Mouse (Mus musculus) heart, embryonic 15.5 days (tissue): Measurements from ENCODE around the gene Dop1b. TPM values are rescaled to one million over a fixed set of nuclear protein-coding genes. Genes with fewer than 3 reads are reported as not detected.

Experiments used
- ATAC-seq: fragments of 200-750 bp; cut with Nextera tagmentation; replicated peaks from 2 replicates; pipeline ENCODE4 v1.8.0; 2017; ENCODE audit warnings: low read depth, moderate TSS enrichment; ENCODE audit not compliant: insufficient number of reproducible peaks, insufficient read depth, low FRiP score
- H3K27ac ChIP-seq: fragments of 300-500 bp; sonication (generic); 2 replicates; pipeline ENCODE4 v1.5.1; 2015; ENCODE audit warnings: mild to moderate bottlenecking, inconsistent platforms
- H3K27me3 ChIP-seq: fragments of 300-500 bp; sonication (generic); 2 replicates; pipeline ENCODE4 v1.6.1; 2015; ENCODE audit warnings: inconsistent platforms
- H3K36me3 ChIP-seq: fragments of 300-500 bp; sonication (generic); 2 replicates; pipeline ENCODE4 v1.6.1; 2015; ENCODE audit warnings: mild to moderate bottlenecking, inconsistent platforms
- H3K4me1 ChIP-seq: fragments of 300-500 bp; sonication (generic); replicated peaks from 2 replicates; pipeline ENCODE4 v1.6.1; 2015; ENCODE audit warnings: inconsistent platforms
- H3K4me2 ChIP-seq: fragments of 300-500 bp; sonication (generic); 2 replicates; pipeline ENCODE4 v1.6.1; 2015; ENCODE audit warnings: inconsistent platforms, mild to moderate bottlenecking, moderate library complexity
- H3K4me3 ChIP-seq: fragments of 300-500 bp; sonication (generic); 2 replicates; pipeline ENCODE4 v1.5.1; 2015; ENCODE audit warnings: mild to moderate bottlenecking, inconsistent platforms
- H3K9ac ChIP-seq: fragments of 300-500 bp; sonication (generic); 2 replicates; pipeline ENCODE4 v1.6.1; 2015; ENCODE audit warnings: mild to moderate bottlenecking, inconsistent platforms
- H3K9me3 ChIP-seq: fragments of 300-500 bp; sonication (generic); replicated peaks from 2 replicates; pipeline ENCODE4 v1.6.1; 2016; ENCODE audit warnings: inconsistent platforms
- WGBS: fragments of 180-500 bp; shearing (Covaris S2); methylation state at CpG from one replicate; pipeline ENCODE4 v1.1.7; 2015; ENCODE audit warnings: mixed read lengths; 5-methylcytosine and 5-hydroxymethylcytosine counted together
- polyA plus RNA-seq: library from polyadenylated mRNA; unstranded; fragments of >200 nt; fragmentation: Nextera tagmentation; extraction: Ambion mirVana; gene quantifications from 2 replicates; pipeline ENCODE4 v1.2.1, GENCODE M21; 2015

The Dop1b gene
- polyA plus RNA-seq, 1 experiment from 2014 or later: 8.3 TPM

- Histone ChIP-seq H3K27ac (peak overlapping the region; percentile 96), H3K36me3 (no peaks in the 10 kb centered on the region), H3K4me2 (peak overlapping the region; percentile 69), H3K4me3 (peak overlapping the region; percentile 89), H3K4me1 (peaks cover 24% of the 10 kb centered on the region), H3K27me3 (no peaks in the 10 kb centered on the region), H3K9me3 (no peaks in the 10 kb centered on the region), H3K9ac (peak overlapping the region; percentile 92)
- 2% methylated on average over 47 of the region's 69 CpGs for WGBS
- peak; percentile 44; the same call in 1 of the 2 replicates for ATAC-seq
Measured at GRCm38 (mm10) chr16:93832451-93833276, 121.0 kb downstream of the Dop1b start.

- no peak for ATAC-seq
- Histone ChIP-seq H3K27me3 (no peaks in the 10 kb centered on the region), H3K9me3 (no peaks in the 10 kb centered on the region), H3K4me2 (peak overlapping the region; percentile 69), H3K27ac (peak overlapping the region; percentile 71), H3K4me1 (peaks cover 26% of the 10 kb centered on the region), H3K4me3 (peak overlapping the region; percentile 89), H3K9ac (no peak overlapping the region), H3K36me3 (no peaks in the 10 kb centered on the region)
- 85% methylated on average over 6 of the region's 6 CpGs for WGBS
Measured at GRCm38 (mm10) chr16:93833551-93833950, 121.8 kb downstream of the Dop1b start.

GRCm38 (mm10) chr16:93834076-93834475 lies 122.4 kb downstream of the Dop1b start:
- Histone ChIP-seq H3K9me3 (no peaks in the 10 kb centered on the region), H3K9ac (no peak overlapping the region), H3K4me2 (peak overlapping the region; percentile 69), H3K4me1 (peaks cover 26% of the 10 kb centered on the region), H3K27ac (peak overlapping the region; percentile 71), H3K4me3 (peak overlapping the region; percentile 89), H3K27me3 (no peaks in the 10 kb centered on the region), H3K36me3 (no peaks in the 10 kb centered on the region)
- no peak for ATAC-seq
- WGBS: 44% methylated on average over 2 of the region's 2 CpGs

DNA sequence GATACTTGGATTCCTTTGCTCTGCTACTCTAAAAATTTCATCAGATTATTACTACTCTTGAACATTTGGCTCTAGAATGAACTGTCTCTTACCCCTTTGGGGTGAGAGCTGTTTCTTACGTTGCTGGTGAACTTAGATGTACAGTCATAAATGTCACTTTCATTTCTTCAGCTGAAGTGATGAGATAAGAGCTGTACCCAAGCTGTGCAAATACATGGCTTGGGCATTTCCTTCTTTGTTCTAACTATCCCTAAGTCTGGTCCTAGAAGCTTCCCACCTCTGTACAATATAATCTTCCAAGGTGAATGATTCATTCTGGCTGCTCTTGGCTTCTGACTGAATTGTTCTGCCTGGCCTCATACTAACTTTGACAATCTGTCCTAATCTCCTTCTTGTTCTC lies 127.3 kb downstream of the Dop1b start:
- no peak overlapping the region for H3K27ac ChIP-seq
- no peaks in the 10 kb centered on the region for H3K27me3 ChIP-seq
- peaks cover 16% of the 10 kb centered on the region for H3K4me1 ChIP-seq
- WGBS: 85% methylated on average over 1 of the region's 1 CpGs
- H3K36me3 ChIP-seq: no peaks in the 10 kb centered on the region
- H3K4me2 ChIP-seq: no peak overlapping the region
- no peak overlapping the region for H3K4me3 ChIP-seq
- no peak for ATAC-seq
- H3K9me3 ChIP-seq: no peaks in the 10 kb centered on the region
- H3K9ac ChIP-seq: no peak overlapping the region

DNA sequence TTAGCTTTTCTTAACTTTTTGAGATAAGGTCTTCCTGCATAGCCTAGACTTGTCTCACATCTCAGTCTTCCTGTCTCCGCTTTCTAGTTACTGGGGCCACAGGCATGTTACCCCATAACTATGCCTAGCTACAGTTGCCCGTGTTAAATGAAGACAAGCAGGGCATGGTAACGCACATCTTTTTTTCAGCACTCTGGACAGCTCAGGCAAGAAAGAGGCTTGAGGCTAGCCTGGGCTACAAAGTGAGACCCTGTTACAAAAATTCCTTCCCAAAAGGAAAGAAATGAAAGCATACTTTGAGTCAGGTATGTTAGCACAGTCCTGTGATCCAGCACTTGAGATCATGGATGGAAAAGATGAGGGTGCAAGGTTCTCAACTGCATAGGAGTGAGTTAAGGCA lies 138.8 kb downstream of the Dop1b start:
- Histone ChIP-seq H3K9me3 (no peaks in the 10 kb centered on the region), H3K4me1 (no peaks in the 10 kb centered on the region), H3K4me2 (no peak overlapping the region), H3K36me3 (peaks cover 86% of the 10 kb centered on the region), H3K4me3 (no peak overlapping the region), H3K9ac (no peak overlapping the region), H3K27ac (no peak overlapping the region), H3K27me3 (no peaks in the 10 kb centered on the region)
- WGBS: 89% methylated on average over 3 of the region's 3 CpGs
- ATAC-seq: no peak

- H3K4me1 ChIP-seq: no peaks in the 10 kb centered on the region
- H3K4me3 ChIP-seq: no peak overlapping the region
- no peak overlapping the region for H3K9ac ChIP-seq
- no peak overlapping the region for H3K4me2 ChIP-seq
- no peak for ATAC-seq
- H3K36me3 ChIP-seq: peaks cover 80% of the 10 kb centered on the region
- 79% methylated on average over 4 of the region's 4 CpGs for WGBS
- H3K9me3 ChIP-seq: no peaks in the 10 kb centered on the region
- H3K27ac ChIP-seq: no peak overlapping the region
- H3K27me3 ChIP-seq: no peaks in the 10 kb centered on the region
Measured at GRCm38 (mm10) chr16:93859967-93860366, 148.3 kb downstream of the Dop1b start.

Other genes starting within 250 kb of the Dop1b start
- 5.8 and 8.7 TPM in 2 replicates for gene Setd4, start 107.8 kb upstream of the Dop1b start, polyA plus RNA-seq
- 55.1 and 60.2 TPM in 2 replicates for gene Cbr1, start 106.1 kb upstream of the Dop1b start, polyA plus RNA-seq
- not detected in 2 replicates for gene Gm5678, start 83.8 kb upstream of the Dop1b start, polyA plus RNA-seq
- gene Cbr3, start 28.7 kb upstream of the Dop1b start, polyA plus RNA-seq: 1.1 and 1.7 TPM in 2 replicates
- gene Morc3, start 120.2 kb downstream of the Dop1b start, polyA plus RNA-seq: 22.2 and 22.3 TPM in 2 replicates
- 31.5 and 39.9 TPM in 2 replicates for gene Chaf1b, start 172.0 kb downstream of the Dop1b start, polyA plus RNA-seq